Mouse (Mus musculus) stomach, postnatal 0 days (tissue): ENCODE data around the gene Ctnnd2.

Source experiments
- CTCF ChIP-seq: IDR thresholded peaks from 2 replicates; pipeline ENCODE4 v1.5.1; 2016; ENCODE audit warnings: antibody characterized with exemption, low read depth, mild to moderate bottlenecking, moderate library complexity
- EP300 ChIP-seq: optimal IDR thresholded peaks from 2 replicates; pipeline ENCODE3; 2016; ENCODE audit warnings: antibody characterized with exemption

GRCm38 (mm10) chr15:31004976-31005375 is 832.6 kb downstream of the Ctnnd2 start:
- TF ChIP-seq EP300: no peak
- no peak for TF ChIP-seq CTCF
